Mouse (Mus musculus) liver, postnatal 0 days (tissue): ENCODE measurements around the gene Hsdl1.

ENCODE experiments used
- CTCF ChIP-seq: sonication (generic); IDR thresholded peaks from 2 replicates; pipeline ENCODE4 v1.5.1; 2016; ENCODE audit warnings: antibody characterized with exemption, low read depth
- EP300 ChIP-seq: IDR thresholded peaks from 2 replicates; pipeline ENCODE4 v1.6.1; 2016; ENCODE audit warnings: antibody characterized with exemption, low read depth, mild to moderate bottlenecking

- TF ChIP-seq CTCF, result no peak
- no peak for TF ChIP-seq EP300
Observed at GRCm38 (mm10) chr8:119516674-119517073, 58.3 kb downstream of the Hsdl1 start.
